Mouse (Mus musculus): Measurements from ENCODE around the gene Hsf2bp.

GRCm38 (mm10) chr17:31982326-31983190, 53.6 kb downstream of the Hsf2bp start:
- TF ChIP-seq CTCF (IDR thresholded peaks at IDR 0.05; ENCODE audit: low read depth) (no peak), EP300 (IDR thresholded peaks at IDR 0.05; ENCODE audit: low read depth) (no peak)
